Mouse (Mus musculus): ENCODE results near the gene Rps6ka5.

Gene Rps6ka5

GRCm38 (mm10) chr12:100724606-100725457, 2.0 kb downstream of the Rps6ka5 start:
- CTCF ChIA-PET = interaction anchor here (0.6 kb wide), 2 partner anchors 29 to 64 kb away, joined by 4 to 5 read pairs; no protein-coding TSS in a partner anchor

- CTCF ChIA-PET = interaction anchor here (0.6 kb wide), 1 partner anchor 64 kb away, joined by 4 read pairs; no protein-coding TSS in a partner anchor
Measured at GRCm38 (mm10) chr12:100724182-100724581, 2.6 kb downstream of the Rps6ka5 start.

- CTCF ChIA-PET = no interaction called here
Measured at GRCm38 (mm10) chr12:100720801-100721200, 6.0 kb downstream of the Rps6ka5 start.

- CTCF ChIA-PET = interaction anchor here (0.5 to 0.6 kb wide), 3 partner anchors 12 to 91 kb away, joined by 3 to 10 read pairs (median 3); no protein-coding TSS in a partner anchor
Measured at GRCm38 (mm10) chr12:100717446-100717845, 9.3 kb downstream of the Rps6ka5 start.

GRCm38 (mm10) chr12:100716969-100717368, 9.8 kb downstream of the Rps6ka5 start:
- CTCF ChIA-PET = interaction anchor here (0.5 to 0.6 kb wide), 3 partner anchors 12 to 92 kb away, joined by 3 to 10 read pairs (median 3); no protein-coding TSS in a partner anchor

- CTCF ChIA-PET = interaction anchor here (0.9 kb wide), 1 partner anchor 49 kb away, joined by 4 read pairs; no protein-coding TSS in a partner anchor
Measured at GRCm38 (mm10) chr12:100711819-100712218, 15.0 kb downstream of the Rps6ka5 start.

GRCm38 (mm10) chr12:100711116-100711691, 15.6 kb downstream of the Rps6ka5 start:
- CTCF ChIA-PET = interaction anchor here (0.9 kb wide), 2 partner anchors 48 to 111 kb away, joined by 4 read pairs; no protein-coding TSS in a partner anchor

GRCm38 (mm10) chr12:100710432-100710831, 16.4 kb downstream of the Rps6ka5 start:
- CTCF ChIA-PET = interaction anchor here (0.9 kb wide), 1 partner anchor 110 kb away, joined by 4 read pairs; no protein-coding TSS in a partner anchor

GRCm38 (mm10) chr12:100707312-100707711, 19.5 kb downstream of the Rps6ka5 start:
- CTCF ChIA-PET = interaction anchor here (0.6 kb wide), 1 partner anchor 70 kb away, joined by 10 read pairs; no protein-coding TSS in a partner anchor

- CTCF ChIA-PET = no interaction called here
Measured at GRCm38 (mm10) chr12:100705057-100705722, 21.6 kb downstream of the Rps6ka5 start.

GRCm38 (mm10) chr12:100698019-100698418, 28.8 kb downstream of the Rps6ka5 start:
- CTCF ChIA-PET = no interaction called here

- CTCF ChIA-PET = interaction anchor here (0.6 kb wide), 1 partner anchor 23 kb away, joined by 3 read pairs; no protein-coding TSS in a partner anchor
Measured at GRCm38 (mm10) chr12:100696621-100697020, 30.2 kb downstream of the Rps6ka5 start.

- CTCF ChIA-PET = interaction anchor here (0.7 kb wide), 1 partner anchor 30 kb away, joined by 5 read pairs; no protein-coding TSS in a partner anchor
Measured at GRCm38 (mm10) chr12:100695252-100695651, 31.5 kb downstream of the Rps6ka5 start.

GRCm38 (mm10) chr12:100692208-100692607, 34.6 kb downstream of the Rps6ka5 start:
- CTCF ChIA-PET = no interaction called here

GRCm38 (mm10) chr12:100690444-100690843, 36.3 kb downstream of the Rps6ka5 start:
- CTCF ChIA-PET = no interaction called here

GRCm38 (mm10) chr12:100688177-100688576, 38.6 kb downstream of the Rps6ka5 start:
- CTCF ChIA-PET = no interaction called here

GRCm38 (mm10) chr12:100687001-100687400, 39.8 kb downstream of the Rps6ka5 start:
- CTCF ChIA-PET = interaction anchor here (1.1 kb wide), 1 partner anchor 32 kb away, joined by 3 read pairs; no protein-coding TSS in a partner anchor

GRCm38 (mm10) chr12:100681752-100682151, 45.0 kb downstream of the Rps6ka5 start:
- CTCF ChIA-PET = no interaction called here

GRCm38 (mm10) chr12:100681241-100681640, 45.5 kb downstream of the Rps6ka5 start:
- CTCF ChIA-PET = no interaction called here

- CTCF ChIA-PET = no interaction called here
Measured at GRCm38 (mm10) chr12:100680676-100681075, 46.1 kb downstream of the Rps6ka5 start.

- CTCF ChIA-PET = no interaction called here
Measured at GRCm38 (mm10) chr12:100670647-100671199, 56.1 kb downstream of the Rps6ka5 start.

All from spleen, embryonic (tissue).